ENCODE assay signal across 20 mouse cellular contexts in genomic region chr9:106096683-106097082, GRCm38 (mm10). TPM values are rescaled to one million over a fixed set of nuclear protein-coding genes. Genes with fewer than 3 reads are reported as not detected.
DNase-seq lines count a peak whose midpoint lies in the region; ATAC-seq lines count a peak whose summit lies in the region.
"Had no signal": no experiment of that assay in that cellular context is flagged by ENCODE, and none has a peak within 500 bp of the region (broad histone marks: within the 10 kb centered on the region; RNA-seq: fewer than 3 reads in every experiment).

Gene Col6a4, minus strand, starts transcription at chr9:106096783.

- no peaks in the 10 kb centered on the region for H3K4me1 ChIP-seq in stomach, embryonic 14.5 days (ENCODE audit: control insufficient read depth, insufficient read depth, low read length)
- peaks cover 7% of the 10 kb centered on the region for H3K4me1 ChIP-seq in limb, embryonic 10.5 days
- H3K4me1 ChIP-seq in hindbrain, embryonic 12.5 days: no peaks in the 10 kb centered on the region
- H3K4me1 ChIP-seq: hindbrain, embryonic 10.5 days; liver, embryonic 13.5 days; midbrain, embryonic 12.5 days had no signal

- 52% methylated on average over 7 of the region's 7 CpGs for WGBS in stomach, embryonic 14.5 days
- 54% methylated on average over 7 of the region's 7 CpGs for WGBS in limb, embryonic 10.5 days
- WGBS in hindbrain, embryonic 12.5 days: 71% methylated on average over 7 of the region's 7 CpGs

- no peaks in the 10 kb centered on the region for H3K27me3 ChIP-seq in stomach, embryonic 14.5 days (ENCODE audit: control insufficient read depth, insufficient read depth, low read length)
- H3K27me3 ChIP-seq in limb, embryonic 10.5 days (ENCODE audit: low read depth, poor library complexity, severe bottlenecking): no peaks in the 10 kb centered on the region
- no peaks in the 10 kb centered on the region for H3K27me3 ChIP-seq in hindbrain, embryonic 12.5 days
- H3K27me3 ChIP-seq: forebrain, embryonic 12.5 days; limb, embryonic 13.5 days; liver, embryonic 13.5 days; midbrain, embryonic 12.5 days had no signal

- peak within 1 kb of the TSS; percentile 7; the same call in 1 of the 2 replicates for H3K4me2 ChIP-seq in stomach, embryonic 14.5 days (replicated peaks; ENCODE audit: low read depth, low read length)
- no peak within 1 kb of the TSS for H3K4me2 ChIP-seq in hindbrain, embryonic 12.5 days (replicated peaks)
- H3K4me2 ChIP-seq: forebrain, embryonic 12.5 days; limb, embryonic 13.5 days; liver, embryonic 13.5 days; midbrain, embryonic 12.5 days had no signal

- ATAC-seq in stomach, embryonic 14.5 days (ENCODE audit: insufficient number of reproducible peaks, insufficient read depth, low FRiP score, low read depth): no peak
- no peak for ATAC-seq in hindbrain, embryonic 12.5 days (ENCODE audit: low FRiP score)

- no peaks in the 10 kb centered on the region for H3K9me3 ChIP-seq in stomach, embryonic 14.5 days (ENCODE audit: control insufficient read depth, low read depth, low read length)
- no peaks in the 10 kb centered on the region for H3K9me3 ChIP-seq in limb, embryonic 10.5 days (replicated peaks)
- H3K9me3 ChIP-seq in hindbrain, embryonic 12.5 days (replicated peaks): no peaks in the 10 kb centered on the region
- H3K9me3 ChIP-seq: forebrain, embryonic 12.5 days; hindbrain, embryonic 10.5 days; limb, embryonic 13.5 days; liver, embryonic 13.5 days; midbrain, embryonic 12.5 days had no signal

- no peak within 1 kb of the TSS for H3K27ac ChIP-seq in stomach, embryonic 14.5 days (ENCODE audit: low read length)
- no peak within 1 kb of the TSS for H3K27ac ChIP-seq in limb, embryonic 10.5 days
- no peak within 1 kb of the TSS for H3K27ac ChIP-seq in hindbrain, embryonic 12.5 days
- H3K27ac ChIP-seq: forebrain, embryonic 12.5 days; hindbrain, embryonic 10.5 days; limb, embryonic 13.5 days; liver, embryonic 13.5 days; midbrain, embryonic 12.5 days had no signal

- no peak within 1 kb of the TSS for H3K9ac ChIP-seq in stomach, embryonic 14.5 days (replicated peaks; ENCODE audit: low read depth, low read length)
- no peak within 1 kb of the TSS for H3K9ac ChIP-seq in hindbrain, embryonic 12.5 days
- H3K9ac ChIP-seq: forebrain, embryonic 12.5 days; limb, embryonic 13.5 days; liver, embryonic 13.5 days; midbrain, embryonic 12.5 days had no signal

- no peak within 1 kb of the TSS for H3K4me3 ChIP-seq in stomach, embryonic 14.5 days (ENCODE audit: low read depth, low read length)
- no peak within 1 kb of the TSS for H3K4me3 ChIP-seq in limb, embryonic 10.5 days
- H3K4me3 ChIP-seq in hindbrain, embryonic 12.5 days: no peak within 1 kb of the TSS
- H3K4me3 ChIP-seq: forebrain, embryonic 12.5 days; hindbrain, embryonic 10.5 days; limb, embryonic 13.5 days; liver, embryonic 13.5 days; midbrain, embryonic 12.5 days had no signal

- DNase-seq in adrenal gland, adult 2 months: peak; percentile 17
- DNase-seq in adrenal gland, adult 18-20 months (ENCODE audit: low spot score in 2 of 2): no peak
- DNase-seq in kidney, postnatal 14 days: peak; percentile 14
- DNase-seq in kidney, postnatal 36 days: no peak
- DNase-seq in gonadal fat pad, adult 2 months (ENCODE audit: low read depth): no peak
- no peak for DNase-seq in limb, embryonic 10.5 days (ENCODE audit: low spot score)
- DNase-seq: cerebellum, adult 18-20 months; cerebellum, postnatal 36 days; gastrocnemius, postnatal 14 days; liver, embryonic 13.5 days; spleen, adult 18-20 months; thymus, postnatal 36 days had no signal

- no peaks in the 10 kb centered on the region for H3K36me3 ChIP-seq in stomach, embryonic 14.5 days (ENCODE audit: control insufficient read depth, insufficient read depth, low read length)
- H3K36me3 ChIP-seq in limb, embryonic 10.5 days: no peaks in the 10 kb centered on the region
- H3K36me3 ChIP-seq in hindbrain, embryonic 12.5 days: no peaks in the 10 kb centered on the region
- H3K36me3 ChIP-seq: forebrain, embryonic 12.5 days; hindbrain, embryonic 10.5 days; limb, embryonic 13.5 days; liver, embryonic 13.5 days; midbrain, embryonic 12.5 days had no signal

RNA-seq across cellular contexts. Expression of gene Col6a4, which starts in this region (rescaled TPM):
- total RNA-seq in adrenal gland, adult 2 months (2021): under 1 TPM; 0.14 to 0.26 TPM
- polyA plus RNA-seq in adrenal gland, adult 2 months (2012; rRNA removed): 0.03 and 0.31 TPM in 2 replicates
- total RNA-seq in adrenal gland, adult 18-20 months (2021): under 1 TPM; 0.10 to 0.30 TPM
- 43.0 and 61.0 TPM in 2 replicates for polyA plus RNA-seq in gonadal fat pad, adult 2 months (2012; rRNA removed)
- 20.9 and 22.3 TPM in 2 replicates for polyA plus RNA-seq in stomach, embryonic 14.5 days (2014; fragmentation: Nextera tagmentation; extraction: Ambion mirVana)
- polyA plus RNA-seq in limb, embryonic 10.5 days (2016; fragmentation: Nextera tagmentation; extraction: Ambion mirVana): 0.09 TPM in 1 of 2 replicates, not detected in the other
- 0.07 and 0.37 TPM in 2 replicates for polyA plus RNA-seq in hindbrain, embryonic 12.5 days (2016; fragmentation: Nextera tagmentation; extraction: Ambion mirVana)
- total RNA-seq: megakaryocyte progenitor cell, adult 5-6 weeks; monocyte, adult 5-6 weeks had no signal
- polyA plus RNA-seq: liver, embryonic 13.5 days had no signal

Comparison
In these comparisons a context has a peak if more than half of its experiments do, and no peak if none do; other contexts are left out.
1. RNA of gene Col6a4 (polyA plus RNA-seq): 43.0 to 61.0 TPM in gonadal fat pad, adult 2 months and 20.9 to 22.3 TPM in stomach, embryonic 14.5 days; 0.07 to 0.37 TPM in hindbrain, embryonic 12.5 days, 0.03 to 0.31 TPM in adrenal gland, adult 2 months and 0.09 TPM in limb, embryonic 10.5 days; every median in the first group is over 10 times any median in the second.
2. Peak in DNase-seq in adrenal gland, adult 2 months; RNA of the gene not detected or under 1 TPM.